Mouse (Mus musculus): ENCODE results near the gene Tmem150a. TPM values are rescaled to one million over a fixed set of nuclear protein-coding genes. Genes with fewer than 3 reads are reported as not detected.

Tmem150a gene
- polyA plus RNA-seq, 2 experiments = 16.1 to 32.9 TPM

DNA sequence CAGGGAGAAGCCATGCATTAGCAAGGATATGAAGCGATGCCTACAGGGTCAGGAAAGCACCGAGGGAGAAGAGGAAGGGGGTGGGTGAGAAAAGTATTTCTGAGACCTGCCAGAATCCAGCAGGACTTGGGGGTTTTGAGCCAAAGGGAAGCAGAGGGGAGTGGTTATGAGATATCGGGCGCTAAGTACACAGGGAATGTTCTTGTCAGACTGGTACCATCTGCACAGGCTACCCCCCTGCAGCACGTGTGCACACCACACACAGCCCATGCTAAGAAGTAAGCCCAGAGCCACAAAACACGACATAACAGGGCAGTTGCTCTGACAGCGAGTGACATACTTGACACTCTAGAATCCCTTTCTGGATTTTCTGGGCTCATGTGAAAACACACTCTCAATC is 19.0 kb downstream of the Tmem150a start:
- no peaks in the 10 kb centered on the region for H3K27me3 ChIP-seq (ENCODE audit: control insufficient read depth, insufficient read depth, low read length)
- no peak overlapping the region for H3K27ac ChIP-seq (replicated peaks; ENCODE audit: low read depth, low read length)
- H3K4me2 ChIP-seq (replicated peaks; ENCODE audit: low read depth, low read length, severe bottlenecking) = no peak overlapping the region
- H3K9ac ChIP-seq (ENCODE audit: low read depth, low read length, severe bottlenecking) = no peak overlapping the region
- no peaks in the 10 kb centered on the region for H3K36me3 ChIP-seq (ENCODE audit: control insufficient read depth, insufficient read depth, low read length)
- DNase-seq (ENCODE audit: low spot score) (no peak), ATAC-seq (ENCODE audit: low FRiP score, low read depth) (no peak)
- no peak for TF ChIP-seq POLR2A (IDR thresholded peaks at IDR 0.05; ENCODE audit: borderline replicate concordance, extremely low read depth, insufficient read depth, insufficient read length)
- no peak overlapping the region for H3K4me3 ChIP-seq (replicated peaks; ENCODE audit: low read length)
- H3K9me3 ChIP-seq (ENCODE audit: control insufficient read depth, low read length) = no peaks in the 10 kb centered on the region
- WGBS = 58% methylated on average over 7 of the region's 7 CpGs
- no peaks in the 10 kb centered on the region for H3K4me1 ChIP-seq (ENCODE audit: control insufficient read depth, insufficient read depth, low read length)

DNA sequence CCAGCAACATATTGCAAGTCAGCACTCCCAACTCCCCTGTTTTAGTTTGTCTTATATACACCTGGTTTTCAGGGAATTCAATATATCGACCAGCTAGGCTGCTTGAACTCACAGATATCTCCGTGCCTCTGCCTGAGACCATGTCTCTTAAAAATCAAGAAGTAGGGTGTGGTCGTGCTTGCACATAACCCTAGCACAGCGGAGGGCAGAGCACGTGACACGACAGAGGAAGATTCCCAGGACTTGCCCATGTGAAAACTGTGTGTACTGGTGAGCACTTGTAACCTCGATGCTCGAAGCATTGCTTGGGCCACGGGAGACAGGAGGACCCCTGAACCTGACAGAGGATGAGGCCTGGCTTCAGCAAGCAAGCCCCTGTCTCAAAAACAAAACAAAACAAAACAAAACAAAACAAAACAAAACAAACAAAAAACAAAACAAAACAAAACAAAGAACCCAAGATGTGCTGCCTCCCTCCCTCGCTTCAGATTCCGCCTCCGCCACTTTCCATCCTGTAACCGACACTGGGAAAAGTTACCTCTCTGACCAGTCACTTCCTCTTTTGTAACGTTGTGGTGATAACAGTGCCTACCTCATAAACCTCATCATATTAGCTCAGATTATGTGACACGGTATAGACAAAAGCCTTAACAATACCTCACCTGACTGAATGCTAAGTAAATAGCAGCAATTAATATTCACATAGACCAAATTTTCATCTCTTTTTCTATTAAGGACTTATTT is 19.7 kb downstream of the Tmem150a start:
- ATAC-seq (ENCODE audit: low FRiP score, low read depth) = no peak
- Histone ChIP-seq H3K36me3 (ENCODE audit: control insufficient read depth, insufficient read depth, low read length) (no peaks in the 10 kb centered on the region), H3K4me3 (replicated peaks; ENCODE audit: low read length) (no peak overlapping the region), H3K4me2 (replicated peaks; ENCODE audit: low read depth, low read length, severe bottlenecking) (no peak overlapping the region), H3K4me1 (ENCODE audit: control insufficient read depth, insufficient read depth, low read length) (no peaks in the 10 kb centered on the region), H3K27me3 (ENCODE audit: control insufficient read depth, insufficient read depth, low read length) (no peaks in the 10 kb centered on the region), H3K9ac (ENCODE audit: low read depth, low read length, severe bottlenecking) (no peak overlapping the region), H3K27ac (replicated peaks; ENCODE audit: low read depth, low read length) (no peak overlapping the region), H3K9me3 (ENCODE audit: control insufficient read depth, low read length) (no peaks in the 10 kb centered on the region)
- no peak for TF ChIP-seq POLR2A (IDR thresholded peaks at IDR 0.05; ENCODE audit: borderline replicate concordance, extremely low read depth, insufficient read depth, insufficient read length)
- 80% methylated on average over 15 of the region's 15 CpGs for WGBS
- DNase-seq (ENCODE audit: low spot score) = no peak

DNA sequence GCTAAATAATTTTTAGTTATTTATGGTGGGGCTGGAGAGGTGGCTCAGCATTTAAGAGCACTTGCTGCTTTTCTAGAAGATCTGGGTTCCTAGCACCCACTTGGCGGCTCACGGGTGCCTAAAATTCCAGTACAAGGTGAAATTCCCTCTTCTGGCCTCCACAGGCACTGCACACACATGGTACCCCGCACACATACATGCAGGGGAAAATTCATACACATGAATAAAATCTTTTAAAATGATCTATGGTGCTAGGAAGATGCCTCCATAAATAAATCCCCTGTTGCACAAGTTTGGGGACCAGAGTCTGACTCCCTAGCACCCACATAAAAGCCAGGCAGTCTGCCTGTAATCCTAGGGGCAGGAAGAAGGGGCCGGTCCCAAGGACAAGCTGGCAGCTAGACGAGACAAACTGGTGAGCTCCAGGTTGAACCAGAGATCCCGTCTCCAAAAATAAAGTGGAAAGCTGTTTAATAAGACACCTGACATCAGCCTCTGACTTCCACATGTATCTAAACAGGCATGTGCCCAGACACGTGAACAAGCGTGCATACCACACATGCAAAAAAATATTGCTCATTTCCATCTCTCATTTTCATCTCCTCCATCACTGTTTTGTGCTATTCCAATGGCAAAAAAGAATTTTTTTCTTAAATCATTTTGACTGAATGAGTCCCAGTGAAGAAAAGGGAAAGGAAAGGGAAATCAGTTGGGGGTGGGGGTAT is 23.4 kb downstream of the Tmem150a start:
- Histone ChIP-seq H3K4me3 (replicated peaks; ENCODE audit: low read length) (0 out of 2 replicates have a peak overlapping the region, but pooled peaks have one; percentile 9), H3K4me2 (replicated peaks; ENCODE audit: low read depth, low read length, severe bottlenecking) (no peak overlapping the region)

DNA sequence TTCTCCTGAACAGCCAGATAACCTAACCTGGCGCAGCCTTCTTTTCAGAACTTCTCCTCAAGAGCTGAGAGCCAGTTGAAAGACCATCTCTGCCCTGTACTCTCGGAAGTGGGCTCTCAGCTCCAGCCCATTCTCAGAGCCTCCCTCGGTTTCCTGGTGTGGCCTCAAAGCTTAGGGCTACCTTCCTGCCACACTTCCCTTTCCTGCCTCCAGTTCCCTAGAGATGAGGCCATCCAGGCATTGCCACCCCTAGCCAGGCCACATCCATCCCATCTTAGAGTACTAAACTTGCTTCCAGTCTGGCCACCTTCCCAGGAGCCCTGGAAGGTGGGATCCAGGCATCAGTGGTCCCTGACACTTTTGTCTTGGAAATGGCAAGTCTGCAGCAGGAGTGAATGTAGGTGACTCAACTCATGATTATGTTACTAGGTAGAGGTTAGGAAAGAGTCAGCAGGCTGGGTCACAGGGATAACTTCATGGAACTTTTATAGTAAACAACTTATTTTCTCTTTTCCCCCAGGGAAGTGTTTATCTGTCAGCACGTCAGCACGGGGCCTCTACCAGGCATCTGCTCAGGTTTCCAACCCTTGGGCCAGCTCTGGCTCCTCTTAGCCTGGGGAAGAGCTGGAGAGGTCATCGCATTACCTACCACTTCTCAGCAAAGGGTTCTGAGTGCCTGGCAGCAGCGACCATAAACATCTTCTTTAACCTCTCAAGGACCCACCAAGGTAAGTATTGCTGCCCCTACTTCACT is 24.3 kb downstream of the Tmem150a start:
- Histone ChIP-seq H3K9me3 (ENCODE audit: control insufficient read depth, low read length) (no peaks in the 10 kb centered on the region), H3K27ac (replicated peaks; ENCODE audit: low read depth, low read length) (no peak overlapping the region), H3K27me3 (ENCODE audit: control insufficient read depth, insufficient read depth, low read length) (no peaks in the 10 kb centered on the region), H3K4me1 (ENCODE audit: control insufficient read depth, insufficient read depth, low read length) (no peaks in the 10 kb centered on the region), H3K9ac (ENCODE audit: low read depth, low read length, severe bottlenecking) (peak overlapping the region; percentile 66; the same call in 1 of the 2 replicates), H3K4me3 (replicated peaks; ENCODE audit: low read length) (peak overlapping the region; percentile 49), H3K4me2 (replicated peaks; ENCODE audit: low read depth, low read length, severe bottlenecking) (peak overlapping the region; percentile 75), H3K36me3 (ENCODE audit: control insufficient read depth, insufficient read depth, low read length) (peaks cover 4% of the 10 kb centered on the region; the same call in 1 of the 2 replicates)
- DNase-seq (ENCODE audit: low spot score) = no peak
- no peak for TF ChIP-seq POLR2A (IDR thresholded peaks at IDR 0.05; ENCODE audit: borderline replicate concordance, extremely low read depth, insufficient read depth, insufficient read length)
- ATAC-seq (ENCODE audit: low FRiP score, low read depth) = peak; percentile 1; the same call in 1 of the 2 replicates
- 35% methylated on average over 7 of the region's 7 CpGs for WGBS

More for the DNA sequence above, 23.4 kb downstream of the Tmem150a start:
- 87% methylated on average over 8 of the region's 8 CpGs for WGBS
- Histone ChIP-seq H3K9me3 (ENCODE audit: control insufficient read depth, low read length) (no peaks in the 10 kb centered on the region), H3K36me3 (ENCODE audit: control insufficient read depth, insufficient read depth, low read length) (no peaks in the 10 kb centered on the region), H3K27me3 (ENCODE audit: control insufficient read depth, insufficient read depth, low read length) (no peaks in the 10 kb centered on the region), H3K4me1 (ENCODE audit: control insufficient read depth, insufficient read depth, low read length) (no peaks in the 10 kb centered on the region), H3K9ac (ENCODE audit: low read depth, low read length, severe bottlenecking) (no peak overlapping the region), H3K27ac (replicated peaks; ENCODE audit: low read depth, low read length) (no peak overlapping the region)
- no peak for DNase-seq (ENCODE audit: low spot score)
- ATAC-seq (ENCODE audit: low FRiP score, low read depth) = no peak
- no peak for TF ChIP-seq POLR2A (IDR thresholded peaks at IDR 0.05; ENCODE audit: borderline replicate concordance, extremely low read depth, insufficient read depth, insufficient read length)
